Comparison of ENCODE assay signal across 25 mouse cellular contexts in the genomic region with DNA sequence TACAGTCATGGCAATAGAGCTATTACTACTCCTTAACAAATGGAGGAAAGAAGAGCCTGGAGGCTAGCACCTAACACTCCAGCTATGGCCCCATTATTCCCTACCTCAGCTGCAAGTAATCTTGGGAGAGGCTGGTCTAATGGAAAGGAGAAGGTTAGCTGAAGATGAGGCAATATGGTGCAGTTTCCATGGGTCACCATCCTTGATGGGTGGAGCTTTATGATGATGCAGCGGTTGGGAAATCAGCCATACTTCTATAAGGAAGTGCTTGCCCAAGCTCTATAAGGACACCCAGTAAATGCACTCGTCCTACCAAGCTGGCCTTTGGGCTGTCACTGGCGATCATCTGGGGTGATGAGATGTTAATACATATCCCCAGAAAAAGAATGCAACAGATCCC.
"Had no signal": no experiment of that assay in that cellular context is flagged by ENCODE, and none has a peak within 500 bp of the region (broad histone marks: within the 10 kb centered on the region; RNA-seq: fewer than 3 reads in every experiment).

No protein-coding gene starts in this region.

- H3K4me1 ChIP-seq: heart, embryonic 10.5 days; heart, embryonic 12.5 days; hindbrain, embryonic 10.5 days; hindbrain, embryonic 13.5 days; hindbrain, embryonic 15.5 days; kidney, embryonic 15.5 days; liver, embryonic 12.5 days had no signal

- H3K4me3 ChIP-seq: heart, embryonic 10.5 days; heart, embryonic 12.5 days; hindbrain, embryonic 10.5 days; hindbrain, embryonic 13.5 days; hindbrain, embryonic 15.5 days; kidney, embryonic 15.5 days; limb, embryonic 13.5 days; limb, embryonic 15.5 days; liver, embryonic 12.5 days had no signal

- H3K4me2 ChIP-seq: heart, embryonic 12.5 days; hindbrain, embryonic 13.5 days; hindbrain, embryonic 15.5 days; kidney, embryonic 15.5 days; limb, embryonic 13.5 days; limb, embryonic 15.5 days; liver, embryonic 12.5 days had no signal

- DNase-seq: gastrocnemius, postnatal 14 days; gastrocnemius, postnatal 36 days; heart, adult 18-20 months; heart, postnatal 10 days; heart, postnatal 4 days; kidney, adult 11 months; kidney, adult 2 months; kidney, adult 9 months; kidney, postnatal 14 days; kidney, postnatal 36 days; layer of hippocampus, adult 9-11 months; layer of hippocampus, postnatal 36 days had no signal

- ATAC-seq: hindbrain, postnatal 0 days; intestine, embryonic 16.5 days; liver, embryonic 12.5 days had no signal

- H3K27me3 ChIP-seq: hindbrain, embryonic 13.5 days; hindbrain, embryonic 15.5 days; limb, embryonic 15.5 days; liver, embryonic 12.5 days had no signal

- H3K36me3 ChIP-seq: heart, embryonic 10.5 days; heart, embryonic 12.5 days; hindbrain, embryonic 10.5 days; hindbrain, embryonic 13.5 days; hindbrain, embryonic 15.5 days; kidney, embryonic 15.5 days; limb, embryonic 13.5 days; limb, embryonic 15.5 days; liver, embryonic 12.5 days had no signal

- H3K9me3 ChIP-seq: heart, embryonic 10.5 days; heart, embryonic 12.5 days; hindbrain, embryonic 10.5 days; hindbrain, embryonic 13.5 days; hindbrain, embryonic 15.5 days; kidney, embryonic 15.5 days; limb, embryonic 13.5 days; limb, embryonic 15.5 days; liver, embryonic 12.5 days had no signal

- H3K27ac ChIP-seq: heart, embryonic 10.5 days; hindbrain, embryonic 10.5 days; hindbrain, embryonic 13.5 days; hindbrain, embryonic 15.5 days; hindbrain, postnatal 0 days; kidney, embryonic 15.5 days; kidney, postnatal 0 days; limb, embryonic 13.5 days; limb, embryonic 15.5 days; liver, embryonic 12.5 days; liver, embryonic 14.5 days had no signal

- H3K9ac ChIP-seq: heart, embryonic 12.5 days; hindbrain, embryonic 13.5 days; hindbrain, embryonic 15.5 days; kidney, embryonic 15.5 days; limb, embryonic 13.5 days; limb, embryonic 15.5 days; liver, embryonic 12.5 days; liver, embryonic 14.5 days had no signal
